Mouse (Mus musculus) adrenal gland, adult 18-20 months (tissue): ENCODE measurements around the gene Nos1ap. TPM values are rescaled to one million over a fixed set of nuclear protein-coding genes. Genes with fewer than 3 reads are reported as not detected.
A peak's percentile ranks its signal among the peaks of the same experiment; 100 is the strongest.

ENCODE experiments used
- DNase-seq, 2 experiments: peaks; one replicate each; pipeline ENCODE4 v3.0.0; 2021 to 2022; ENCODE audit warnings: low spot score in 2 of 2
- total RNA-seq, 2 experiments: library from RNA; stranded (reverse); gene quantifications; 1 replicate in 1 of 2; 2 replicates in 1 of 2; pipeline ENCODE4 v1.2.3; 2021

Gene Nos1ap
- total RNA-seq, 2 experiments from 2014 or later, result 15.7 to 19.7 TPM

DNA sequence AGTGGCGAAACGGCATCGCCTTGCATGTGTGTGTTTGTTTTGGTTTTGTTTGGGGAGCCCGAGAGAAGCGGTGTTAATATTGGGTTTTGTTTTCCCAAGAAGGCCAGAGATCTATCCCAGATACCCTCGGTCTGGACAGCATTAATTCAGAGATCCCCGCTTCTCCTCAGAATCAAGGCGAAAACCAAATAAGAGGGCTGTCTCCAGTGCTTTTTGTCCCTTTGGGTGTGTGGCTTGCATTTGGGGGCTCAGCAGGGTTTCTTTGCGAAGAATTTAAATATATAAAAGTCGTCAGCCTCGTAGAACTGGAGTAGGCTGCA lies 340 bp upstream of the Nos1ap start:
- DNase-seq, result no peak

DNA sequence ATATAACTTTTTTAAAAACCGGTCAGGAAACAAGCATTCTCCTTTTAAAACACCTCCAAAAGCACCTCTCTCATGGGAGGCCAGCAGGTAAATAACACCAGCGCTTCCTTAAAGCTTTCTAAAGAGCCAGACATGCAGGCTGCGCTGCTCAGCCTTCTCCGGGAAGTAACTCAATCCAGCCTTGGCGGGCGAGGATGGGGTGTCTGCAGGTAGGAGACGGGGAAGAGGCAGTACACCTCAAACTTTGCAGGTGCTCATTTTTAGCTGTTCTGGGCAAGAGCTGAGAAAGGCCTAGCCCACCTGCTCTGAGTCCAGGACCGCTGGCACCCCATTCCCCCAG lies 812 bp downstream of the Nos1ap start:
- DNase-seq, result peak in 1 of 2 experiments; percentile 15

DNA sequence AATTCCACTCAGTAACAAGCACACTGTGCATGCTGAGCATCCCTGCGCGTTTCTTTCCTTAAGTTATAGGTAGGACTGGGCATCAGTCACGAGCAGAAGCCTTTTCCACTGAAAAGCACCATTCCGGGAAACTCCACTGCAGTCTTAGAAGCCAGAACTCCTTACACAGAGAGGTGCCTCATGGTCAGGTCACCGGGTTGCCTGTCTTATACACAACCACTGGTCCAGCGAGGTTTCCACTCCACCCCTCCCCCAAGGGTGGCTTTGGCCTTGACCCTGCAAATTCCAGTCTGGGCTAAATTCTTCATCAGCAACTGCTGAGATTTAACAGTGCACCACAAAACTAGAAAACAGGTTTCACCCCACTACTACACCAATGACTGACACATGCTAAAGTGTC lies 1.3 kb downstream of the Nos1ap start:
- DNase-seq, result peak in 1 of 2 experiments; percentile 14

DNA sequence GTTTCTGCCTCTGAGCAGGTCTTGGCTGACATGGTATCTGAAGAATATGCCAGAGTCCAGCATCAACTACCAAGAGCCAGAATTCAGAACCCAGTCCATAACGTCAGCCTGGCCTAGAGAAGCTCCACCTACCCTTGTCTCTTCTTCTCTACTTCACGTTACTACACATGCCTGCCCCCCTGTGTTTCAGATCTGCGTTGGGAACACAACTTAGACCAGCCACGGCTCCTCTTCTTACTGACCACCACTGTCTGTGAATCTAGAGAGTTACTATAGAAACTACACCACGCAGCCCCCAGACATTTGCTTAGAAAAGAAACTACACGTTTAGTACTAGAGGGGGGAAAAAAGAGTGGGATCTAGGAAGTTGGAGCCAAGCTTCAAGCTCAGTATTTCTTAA lies 2.9 kb downstream of the Nos1ap start:
- no peak for DNase-seq

DNA sequence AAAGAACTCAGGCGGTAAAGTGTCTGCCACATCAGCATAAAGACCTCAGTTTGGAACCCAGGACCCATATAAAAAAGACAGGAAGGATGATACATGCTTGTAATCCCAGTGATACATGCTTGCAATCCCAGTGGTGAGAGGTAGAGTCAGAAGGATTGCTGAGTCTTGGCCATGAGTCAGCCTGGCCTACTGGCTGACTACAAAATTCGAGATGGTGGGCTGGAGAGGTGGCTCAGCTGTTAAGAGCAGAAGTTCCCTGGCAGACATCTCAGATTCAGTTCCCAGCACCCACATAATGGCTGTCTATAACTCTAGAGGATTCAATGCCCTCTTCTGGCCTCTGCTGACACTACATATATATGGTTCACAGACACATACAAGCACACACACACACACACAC lies 5.7 kb downstream of the Nos1ap start:
- DNase-seq, result no peak

DNA sequence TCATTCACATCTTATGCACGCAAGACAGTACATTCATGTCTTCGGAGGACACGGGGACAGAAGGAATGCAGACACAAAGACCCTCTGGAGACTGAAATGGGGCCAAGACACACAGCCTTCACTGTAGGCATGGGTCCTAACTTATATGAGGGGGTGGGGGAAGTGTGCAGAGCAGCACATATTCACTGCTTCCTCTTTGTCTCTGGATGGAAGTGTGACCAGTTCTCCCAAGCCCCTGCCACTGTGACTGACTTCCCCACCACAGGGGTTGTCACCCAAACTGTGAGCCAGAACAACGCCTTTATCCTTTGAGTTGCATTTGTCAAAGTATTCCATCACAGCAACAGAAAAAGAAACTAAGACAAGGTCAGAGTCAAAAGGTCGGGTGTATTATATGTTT lies 7.3 kb downstream of the Nos1ap start:
- DNase-seq, result no peak

DNA sequence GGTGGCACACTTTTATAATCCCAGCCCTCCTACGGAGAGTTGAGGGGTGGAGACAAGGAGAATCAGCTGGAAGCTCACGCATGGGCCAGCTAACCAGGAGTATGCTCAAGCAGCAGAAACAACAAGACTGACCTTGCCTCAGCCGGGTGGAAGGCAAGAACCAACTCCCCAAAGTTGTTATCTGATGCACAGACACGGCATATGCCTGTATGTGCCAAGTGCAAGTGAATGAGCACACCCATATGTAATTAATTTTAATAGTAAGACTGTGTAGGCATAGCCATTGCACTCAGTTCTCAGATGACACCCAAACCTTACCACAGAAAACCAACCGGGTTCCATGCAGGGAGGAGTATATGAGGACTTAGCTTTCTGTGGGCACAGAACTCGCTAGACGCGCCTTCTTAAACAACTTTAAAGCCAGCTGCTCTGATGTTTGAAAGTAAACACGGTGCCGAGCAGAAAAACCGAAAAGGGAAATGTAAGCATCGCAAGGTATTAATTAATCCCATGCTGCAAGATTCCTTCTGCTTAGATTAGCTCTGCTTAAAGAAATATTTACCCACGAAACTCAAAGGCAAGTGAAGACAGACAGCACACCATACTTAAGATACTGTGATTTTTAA lies 9.1 kb downstream of the Nos1ap start:
- no peak for DNase-seq

DNA sequence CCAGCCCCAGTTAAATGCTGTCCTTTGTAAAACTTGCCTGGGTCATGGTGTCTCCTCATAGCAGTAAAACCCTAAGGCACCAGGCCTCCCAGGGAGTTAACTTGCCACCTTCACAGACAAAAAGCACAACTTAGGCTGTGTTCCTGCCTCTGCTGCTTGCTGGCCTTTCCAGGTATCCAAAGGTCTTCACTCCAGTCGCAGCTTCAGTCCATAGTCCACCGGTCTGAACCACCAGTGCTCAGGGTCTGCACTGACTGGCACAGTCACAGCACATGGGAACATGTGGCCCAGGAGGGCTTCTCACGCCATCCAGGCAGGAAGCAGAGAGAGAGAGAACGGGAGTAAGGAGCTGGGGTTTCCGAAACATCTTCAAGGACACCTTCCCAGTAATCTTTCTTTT lies 10.2 kb downstream of the Nos1ap start:
- DNase-seq, result no peak

DNA sequence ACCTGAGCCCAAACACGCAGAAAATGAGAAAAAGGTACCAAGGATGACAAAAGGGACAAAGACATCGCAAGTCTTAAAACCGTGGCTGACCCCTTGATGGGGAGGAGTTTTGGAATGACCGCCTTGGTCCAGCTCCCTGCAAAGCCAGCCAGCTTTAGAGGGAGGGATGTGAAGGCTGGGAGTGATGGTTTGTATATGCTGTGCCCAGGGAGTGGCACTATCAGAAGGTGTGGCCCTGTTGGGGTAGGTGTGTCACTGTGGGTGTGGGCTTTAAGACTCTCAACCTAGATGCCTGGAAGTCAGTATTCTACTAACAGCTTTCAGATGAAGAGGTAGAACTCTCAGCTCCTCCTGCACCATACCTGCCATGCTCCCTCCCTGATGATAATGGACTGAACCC lies 10.6 kb downstream of the Nos1ap start:
- no peak for DNase-seq

DNA sequence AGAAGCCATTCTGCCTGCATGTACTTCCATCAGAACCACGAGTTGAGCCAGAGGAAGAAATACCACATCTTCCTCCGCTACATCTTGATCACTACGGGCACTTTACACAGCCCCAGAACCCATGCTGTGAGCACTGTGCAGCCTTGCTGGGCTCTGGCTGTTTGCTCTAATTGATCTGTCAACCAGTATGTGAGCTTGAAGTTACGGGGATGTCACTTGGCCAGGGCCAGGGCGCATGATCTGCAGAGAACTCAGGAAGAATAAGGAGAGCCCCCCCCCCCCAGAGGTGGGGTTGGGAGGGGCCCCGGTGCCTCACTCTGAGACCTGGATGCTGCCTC lies 13.0 kb downstream of the Nos1ap start:
- no peak for DNase-seq

DNA sequence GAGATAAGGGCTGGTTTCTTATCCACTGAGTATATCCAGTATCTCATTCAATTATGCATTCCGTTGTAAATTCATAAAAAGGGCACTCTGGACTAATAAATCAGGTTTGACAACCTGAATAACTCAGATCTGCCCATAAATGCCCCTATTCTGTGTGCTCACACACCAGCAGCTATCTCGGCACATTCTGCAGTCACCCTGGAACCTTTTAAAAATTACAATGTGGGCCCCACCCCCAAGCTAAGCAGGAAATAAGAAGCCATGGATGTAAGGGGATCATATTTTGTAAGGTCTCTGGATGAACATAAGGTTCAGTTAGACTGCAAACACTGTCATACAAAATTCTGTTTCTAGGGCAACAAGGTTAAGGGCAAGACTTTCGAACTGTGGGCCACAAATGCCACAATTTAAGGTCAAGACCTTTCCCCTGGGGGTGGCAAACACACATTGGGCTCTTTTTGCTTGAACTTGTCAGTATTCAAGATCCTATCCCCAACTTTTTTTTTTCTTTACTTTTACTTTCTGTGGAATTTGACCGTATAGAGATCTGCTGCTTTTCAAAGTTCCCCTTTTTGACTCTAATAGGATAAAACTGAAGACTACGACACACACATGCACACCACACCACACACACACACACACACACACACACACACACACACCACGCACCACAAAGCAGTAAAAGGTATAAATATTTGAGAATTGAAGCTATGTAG lies 13.5 kb downstream of the Nos1ap start:
- no peak for DNase-seq

DNA sequence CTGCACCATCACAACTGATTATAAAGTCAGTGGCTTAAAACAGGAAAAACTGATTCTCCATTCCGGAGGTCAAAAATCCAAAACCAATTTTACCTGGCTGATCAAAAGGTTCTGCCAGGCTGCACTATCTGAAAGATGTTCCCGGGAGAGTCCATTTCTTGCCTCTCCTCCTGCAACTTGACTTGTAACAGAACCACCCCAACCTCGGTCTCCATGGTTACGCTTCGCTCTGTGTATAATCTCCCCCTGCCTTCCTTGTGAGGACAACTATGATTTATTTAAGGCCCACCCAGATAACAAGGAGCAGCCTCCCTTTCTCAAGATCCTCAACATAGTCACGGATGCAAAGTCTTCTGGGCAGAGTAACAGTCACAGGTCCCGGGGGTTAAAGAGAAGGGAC lies 16.5 kb downstream of the Nos1ap start:
- DNase-seq, result no peak

DNA sequence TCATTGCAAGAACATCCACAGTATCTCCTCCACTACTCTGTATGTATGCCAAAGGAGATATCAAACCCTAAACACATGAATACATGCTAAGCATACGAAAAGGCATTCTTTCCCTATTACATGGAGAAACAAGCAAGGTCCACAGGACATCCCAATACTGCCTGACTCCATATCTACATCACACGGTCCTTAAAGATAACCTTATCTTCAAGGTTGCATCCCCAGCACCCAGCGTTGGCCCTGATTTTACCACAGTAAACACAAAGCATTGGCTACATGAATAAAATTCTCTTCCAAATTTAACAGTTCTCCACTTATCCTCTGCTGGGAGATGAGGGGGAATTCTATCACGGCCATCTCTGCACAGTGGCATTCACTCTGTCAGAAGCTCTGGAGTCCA lies 22.7 kb downstream of the Nos1ap start:
- DNase-seq, result no peak

DNA sequence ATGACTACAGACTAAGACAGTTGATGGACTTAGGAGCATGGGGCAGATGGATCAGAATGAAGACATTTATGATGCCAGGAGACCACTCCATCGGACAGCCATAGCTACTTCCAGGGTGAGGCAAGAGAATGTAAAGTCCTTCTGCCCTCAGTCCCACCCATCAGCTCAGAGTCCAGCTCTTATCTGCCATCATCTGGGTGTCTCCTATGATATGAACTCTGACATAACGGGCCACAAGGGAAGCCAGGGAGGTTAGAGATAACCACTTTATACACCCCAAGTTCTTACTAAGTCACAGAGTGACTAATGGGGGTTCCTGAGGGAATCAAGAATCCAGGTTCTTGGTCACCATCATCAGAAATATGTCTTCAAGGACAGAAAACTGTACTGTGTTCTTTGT lies 23.1 kb downstream of the Nos1ap start:
- no peak for DNase-seq

DNA sequence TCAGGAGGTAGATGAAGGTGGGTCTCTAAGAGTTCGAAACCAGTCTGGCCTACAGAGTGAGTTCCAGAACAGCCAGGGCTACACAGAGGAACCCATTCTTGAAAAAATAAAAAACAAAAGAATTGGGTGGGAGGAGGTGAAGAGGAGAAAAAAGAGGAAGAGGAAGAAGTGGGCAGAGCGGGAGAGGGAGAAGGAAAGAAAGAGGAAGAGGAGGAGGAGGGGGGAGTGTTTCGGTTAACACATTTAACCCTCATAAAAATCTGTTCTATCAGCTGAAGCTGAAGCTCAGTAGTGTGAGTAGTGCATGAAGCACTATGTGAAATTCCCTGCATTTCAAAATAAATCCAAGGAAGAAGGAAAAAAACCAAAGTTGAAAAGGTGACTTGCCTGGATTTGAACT lies 24.7 kb downstream of the Nos1ap start:
- DNase-seq, result no peak

DNA sequence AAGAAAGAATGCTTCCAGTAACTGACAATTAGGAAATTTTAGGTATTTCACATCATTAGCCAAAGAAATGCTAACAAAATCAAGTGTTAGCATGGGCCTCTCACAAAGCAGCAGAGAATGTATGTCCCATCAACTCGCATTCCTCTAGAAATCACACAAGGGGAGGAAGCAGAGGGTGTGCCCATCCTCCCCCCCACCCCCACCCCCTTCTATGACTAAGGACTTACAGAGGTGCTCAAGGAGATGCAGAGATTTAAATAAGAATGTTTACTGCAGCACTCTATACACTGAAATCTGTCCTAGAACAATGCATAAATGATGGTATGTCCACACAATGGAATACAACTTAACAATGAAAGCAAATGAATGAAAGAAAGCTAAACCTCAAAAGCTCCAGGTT lies 27.2 kb downstream of the Nos1ap start:
- DNase-seq, result no peak

DNA sequence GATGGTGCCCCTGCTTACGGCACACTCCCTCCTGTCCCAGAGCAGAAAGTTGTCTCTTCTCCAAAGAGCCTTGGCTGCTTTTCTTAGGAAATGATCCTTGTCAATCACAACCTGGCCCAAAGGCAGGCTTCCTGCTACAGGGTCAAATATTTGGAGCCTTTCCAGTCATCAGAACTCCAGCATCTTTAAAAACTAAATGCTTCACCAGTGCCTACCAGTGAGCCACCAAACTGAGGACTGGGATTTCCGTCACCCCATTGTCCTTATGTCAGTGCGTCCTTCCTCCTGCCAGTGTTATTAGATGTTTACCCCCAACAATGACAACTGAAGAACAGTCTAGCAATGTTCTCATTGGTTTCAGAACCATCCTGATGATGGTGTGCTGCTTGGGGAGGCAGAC lies 28.9 kb downstream of the Nos1ap start:
- DNase-seq, result no peak

DNA sequence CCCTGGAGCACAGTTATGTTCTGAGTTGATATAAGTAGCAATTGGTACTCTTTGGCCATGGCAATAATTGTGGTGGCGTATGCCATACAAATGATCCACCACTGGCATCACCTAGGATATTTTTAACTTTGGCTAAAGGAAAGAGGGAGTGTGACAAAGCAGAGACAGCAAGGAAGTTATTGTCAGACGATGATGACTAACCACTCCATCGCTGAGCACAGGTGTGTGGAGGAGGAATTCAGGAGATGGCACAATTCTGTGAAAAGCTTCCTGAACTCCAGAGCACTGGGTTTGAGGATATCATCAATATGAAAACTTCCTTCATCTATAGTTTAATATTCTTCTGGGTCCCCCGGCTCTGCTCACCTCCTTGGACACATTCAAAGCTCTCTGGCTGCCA lies 31.7 kb downstream of the Nos1ap start:
- DNase-seq, result no peak

DNA sequence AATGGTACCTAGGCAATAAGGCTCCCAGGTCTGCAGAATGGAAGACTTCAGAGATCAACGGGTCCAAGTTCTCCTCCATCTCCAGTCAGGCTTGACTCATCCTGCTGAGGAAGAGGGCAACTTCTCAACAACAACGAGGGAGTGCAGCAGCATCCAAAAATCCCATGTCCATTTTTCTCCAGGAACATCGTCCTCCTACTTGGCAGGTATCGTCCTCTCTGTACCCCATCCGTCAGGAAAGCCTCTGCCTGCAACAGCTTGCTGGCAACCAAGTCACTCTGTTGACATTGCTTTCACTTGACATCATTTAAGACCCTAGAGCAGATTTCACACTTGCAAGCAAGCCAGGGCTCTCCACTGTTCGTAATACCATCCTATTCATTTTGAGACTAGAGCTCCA lies 33.0 kb downstream of the Nos1ap start:
- DNase-seq, result no peak

DNA sequence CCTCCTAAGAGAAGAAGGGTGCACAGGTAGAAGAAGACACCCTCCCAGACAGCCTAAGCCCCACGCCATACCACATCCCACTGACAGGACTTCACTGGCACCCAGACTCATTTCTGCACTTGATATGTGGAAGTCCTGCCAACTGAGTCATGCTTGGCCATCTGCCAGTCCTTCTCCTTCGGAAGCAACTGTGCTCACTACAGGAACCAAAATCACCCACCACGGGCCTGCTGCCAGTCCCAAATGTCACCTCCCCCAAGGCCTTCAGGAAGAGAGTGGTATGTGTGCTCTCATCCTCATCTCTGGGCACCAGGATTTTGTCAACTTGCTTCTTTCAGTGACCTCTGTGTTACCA lies 34.7 kb downstream of the Nos1ap start:
- DNase-seq, result peak; percentile 77 to 86

DNA sequence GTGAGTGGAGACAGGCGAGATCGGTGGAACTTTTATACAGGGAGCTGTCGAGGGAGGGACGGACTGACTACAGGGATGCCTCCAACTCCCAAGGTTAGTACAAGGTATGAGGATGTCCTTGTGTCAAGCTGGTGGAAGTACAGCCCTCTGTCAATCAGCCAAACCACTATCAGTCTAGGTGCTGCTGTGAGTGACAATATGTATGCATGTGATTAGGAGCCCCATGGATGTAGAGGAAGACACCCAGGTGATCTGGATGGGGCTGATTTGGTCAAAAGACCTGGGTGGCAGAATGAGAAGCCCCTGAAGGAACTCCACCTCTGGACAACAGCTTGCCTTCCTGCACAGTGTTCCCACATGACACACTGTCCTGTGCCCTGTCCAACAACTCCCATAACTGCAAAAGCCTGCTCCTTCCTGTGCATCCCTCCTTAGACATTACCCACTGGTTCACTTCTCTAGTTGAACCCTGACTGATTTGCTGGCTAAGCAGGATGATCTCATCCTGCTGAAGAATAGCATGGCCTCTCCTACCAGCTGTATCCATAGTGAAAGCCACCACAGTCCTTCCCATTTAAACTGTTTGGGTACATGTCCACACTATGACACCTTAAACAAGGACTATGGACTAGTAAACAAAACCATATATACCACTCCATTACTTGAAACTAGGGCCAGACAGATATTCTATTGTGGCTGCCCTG lies 35.3 kb downstream of the Nos1ap start:
- no peak for DNase-seq

DNA sequence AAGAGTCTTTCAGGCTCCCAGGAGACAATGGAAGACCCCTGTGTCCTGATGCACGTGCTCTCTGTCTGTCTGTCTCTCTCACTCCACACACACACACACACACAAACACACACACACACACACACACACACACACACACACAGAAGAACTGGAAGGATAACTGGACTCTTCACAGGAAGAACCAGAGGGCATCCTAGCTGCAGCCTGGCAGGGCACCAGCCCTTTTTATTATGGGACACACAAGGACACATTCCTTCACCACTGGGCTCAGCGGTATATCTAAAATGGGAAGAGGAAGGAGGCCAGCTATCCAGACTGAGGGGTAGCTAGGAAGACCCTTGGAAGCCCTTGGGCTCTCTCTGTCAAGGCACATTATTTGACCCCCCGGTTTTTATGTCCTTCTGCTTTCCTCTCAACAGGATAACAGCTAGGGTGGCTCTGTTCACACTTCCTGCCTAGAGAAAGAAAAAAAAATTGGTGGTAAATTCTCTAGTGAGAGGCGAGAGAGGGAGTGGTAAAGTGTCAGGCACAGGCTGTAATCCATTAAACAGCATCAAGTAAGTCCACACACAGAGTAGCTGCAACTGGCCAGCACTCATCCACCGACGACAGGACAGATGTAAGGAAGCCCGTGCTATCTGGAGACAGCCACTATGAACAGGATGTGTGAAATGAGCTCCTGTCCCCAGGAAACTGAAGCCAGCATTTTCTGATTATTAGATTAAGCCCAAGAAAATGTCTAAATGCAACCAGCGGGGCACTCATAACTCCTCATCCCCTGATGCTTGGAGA lies 38.8 kb downstream of the Nos1ap start:
- no peak for DNase-seq
